Mouse (Mus musculus): ENCODE measurements around the gene Acp1. TPM values are rescaled to one million over a fixed set of nuclear protein-coding genes. Genes with fewer than 3 reads are reported as not detected.

Acp1 gene
- polyA plus RNA-seq, 1 experiment from 2014 or later, result 202 TPM

GRCm38 (mm10) chr12:30855442-30856159 is 55.8 kb downstream of the Acp1 start:
- Histone ChIP-seq H3K27ac (replicated peaks; ENCODE audit: low read depth, low read length) (no peak overlapping the region), H3K9ac (replicated peaks; ENCODE audit: low read length) (no peak overlapping the region), H3K36me3 (replicated peaks; ENCODE audit: control insufficient read depth, insufficient read depth, low read depth, low read length) (no peaks in the 10 kb centered on the region), H3K4me2 (ENCODE audit: low read depth, low read length) (no peak overlapping the region), H3K27me3 (ENCODE audit: control insufficient read depth, insufficient read depth, low read length) (no peaks in the 10 kb centered on the region), H3K9me3 (replicated peaks; ENCODE audit: control insufficient read depth, low read length) (no peaks in the 10 kb centered on the region), H3K4me3 (ENCODE audit: low read depth, low read length) (no peak overlapping the region), H3K4me1 (ENCODE audit: control insufficient read depth, insufficient read depth, low read length) (no peaks in the 10 kb centered on the region)
- DNase-seq (ENCODE audit: low spot score) (no peak), ATAC-seq (replicated peaks; ENCODE audit: insufficient number of reproducible peaks, low FRiP score, low TSS enrichment, low read depth) (no peak)
- 75% methylated on average over 6 of the region's 6 CpGs for WGBS

- H3K4me1 ChIP-seq (ENCODE audit: control insufficient read depth, insufficient read depth, low read length), result no peaks in the 10 kb centered on the region
- ATAC-seq (replicated peaks; ENCODE audit: insufficient number of reproducible peaks, low FRiP score, low TSS enrichment, low read depth) (no peak), DNase-seq (ENCODE audit: low spot score) (no peak)
- 83% methylated on average over 6 of the region's 6 CpGs for WGBS
- H3K9ac ChIP-seq (replicated peaks; ENCODE audit: low read length), result no peak overlapping the region
- no peaks in the 10 kb centered on the region for H3K9me3 ChIP-seq (replicated peaks; ENCODE audit: control insufficient read depth, low read length)
- H3K4me2 ChIP-seq (ENCODE audit: low read depth, low read length), result no peak overlapping the region
- H3K36me3 ChIP-seq (replicated peaks; ENCODE audit: control insufficient read depth, insufficient read depth, low read depth, low read length), result no peaks in the 10 kb centered on the region
- no peak overlapping the region for H3K4me3 ChIP-seq (ENCODE audit: low read depth, low read length)
- no peaks in the 10 kb centered on the region for H3K27me3 ChIP-seq (ENCODE audit: control insufficient read depth, insufficient read depth, low read length)
- H3K27ac ChIP-seq (replicated peaks; ENCODE audit: low read depth, low read length), result no peak overlapping the region
Observed at GRCm38 (mm10) chr12:30851871-30852270, 59.5 kb downstream of the Acp1 start.

GRCm38 (mm10) chr12:30850902-30851301 is 60.5 kb downstream of the Acp1 start:
- Histone ChIP-seq H3K9me3 (replicated peaks; ENCODE audit: control insufficient read depth, low read length) (no peaks in the 10 kb centered on the region), H3K4me1 (ENCODE audit: control insufficient read depth, insufficient read depth, low read length) (no peaks in the 10 kb centered on the region), H3K9ac (replicated peaks; ENCODE audit: low read length) (no peak overlapping the region), H3K27me3 (ENCODE audit: control insufficient read depth, insufficient read depth, low read length) (no peaks in the 10 kb centered on the region), H3K4me2 (ENCODE audit: low read depth, low read length) (no peak overlapping the region), H3K4me3 (ENCODE audit: low read depth, low read length) (no peak overlapping the region), H3K27ac (replicated peaks; ENCODE audit: low read depth, low read length) (no peak overlapping the region), H3K36me3 (replicated peaks; ENCODE audit: control insufficient read depth, insufficient read depth, low read depth, low read length) (no peaks in the 10 kb centered on the region)
- no peak for DNase-seq (ENCODE audit: low spot score)
- 80% methylated on average over 2 of the region's 2 CpGs for WGBS
- no peak for ATAC-seq (replicated peaks; ENCODE audit: insufficient number of reproducible peaks, low FRiP score, low TSS enrichment, low read depth)

DNA sequence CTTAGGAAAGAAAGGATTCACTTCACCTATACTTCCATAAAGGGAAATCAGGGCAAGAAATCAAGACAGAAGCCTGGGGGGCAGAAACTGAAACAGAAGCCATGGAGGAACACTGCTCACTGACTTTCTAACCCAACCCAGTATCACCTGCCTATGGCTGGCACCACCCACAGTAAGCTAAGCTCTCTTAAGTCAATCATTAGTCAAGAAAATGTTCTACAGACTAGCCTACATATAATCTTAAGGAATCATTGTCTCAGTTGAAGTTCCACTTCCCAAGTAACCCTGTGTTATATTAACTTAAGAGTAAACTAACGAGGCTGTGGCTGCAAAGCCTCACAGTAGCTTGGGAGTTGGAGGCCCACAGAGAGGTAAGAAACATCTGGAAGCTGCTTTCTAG is 62.9 kb downstream of the Acp1 start:
- no peak overlapping the region for H3K4me3 ChIP-seq (ENCODE audit: low read depth, low read length)
- no peaks in the 10 kb centered on the region for H3K9me3 ChIP-seq (replicated peaks; ENCODE audit: control insufficient read depth, low read length)
- H3K9ac ChIP-seq (replicated peaks; ENCODE audit: low read length), result no peak overlapping the region
- WGBS, result 48% methylated on average over 1 of the region's 1 CpGs
- no peaks in the 10 kb centered on the region for H3K27me3 ChIP-seq (ENCODE audit: control insufficient read depth, insufficient read depth, low read length)
- H3K4me1 ChIP-seq (ENCODE audit: control insufficient read depth, insufficient read depth, low read length), result no peaks in the 10 kb centered on the region
- no peak overlapping the region for H3K4me2 ChIP-seq (ENCODE audit: low read depth, low read length)
- ATAC-seq (replicated peaks; ENCODE audit: insufficient number of reproducible peaks, low FRiP score, low TSS enrichment, low read depth) (no peak), DNase-seq (ENCODE audit: low spot score) (no peak)
- H3K27ac ChIP-seq (replicated peaks; ENCODE audit: low read depth, low read length), result no peak overlapping the region
- no peaks in the 10 kb centered on the region for H3K36me3 ChIP-seq (replicated peaks; ENCODE audit: control insufficient read depth, insufficient read depth, low read depth, low read length)

Other genes starting within 250 kb of the Acp1 start
- 12.7 and 14.4 TPM in 2 replicates for gene Alkal2, start 27.3 kb downstream of the Acp1 start, polyA plus RNA-seq (2014; fragmentation: Nextera tagmentation; extraction: Ambion mirVana)
- 22.0 and 23.2 TPM in 2 replicates for gene Sh3yl1, start 79 bp upstream of the Acp1 start, polyA plus RNA-seq (2014; fragmentation: Nextera tagmentation; extraction: Ambion mirVana)
- gene Fam110c, start 162.3 kb upstream of the Acp1 start, polyA plus RNA-seq (2014; fragmentation: Nextera tagmentation; extraction: Ambion mirVana), result 0.17 and 0.38 TPM in 2 replicates

Measured in embryonic facial prominence, embryonic 11.5 days (tissue).